Mouse (Mus musculus): ENCODE data around the gene Fas.

DNA sequence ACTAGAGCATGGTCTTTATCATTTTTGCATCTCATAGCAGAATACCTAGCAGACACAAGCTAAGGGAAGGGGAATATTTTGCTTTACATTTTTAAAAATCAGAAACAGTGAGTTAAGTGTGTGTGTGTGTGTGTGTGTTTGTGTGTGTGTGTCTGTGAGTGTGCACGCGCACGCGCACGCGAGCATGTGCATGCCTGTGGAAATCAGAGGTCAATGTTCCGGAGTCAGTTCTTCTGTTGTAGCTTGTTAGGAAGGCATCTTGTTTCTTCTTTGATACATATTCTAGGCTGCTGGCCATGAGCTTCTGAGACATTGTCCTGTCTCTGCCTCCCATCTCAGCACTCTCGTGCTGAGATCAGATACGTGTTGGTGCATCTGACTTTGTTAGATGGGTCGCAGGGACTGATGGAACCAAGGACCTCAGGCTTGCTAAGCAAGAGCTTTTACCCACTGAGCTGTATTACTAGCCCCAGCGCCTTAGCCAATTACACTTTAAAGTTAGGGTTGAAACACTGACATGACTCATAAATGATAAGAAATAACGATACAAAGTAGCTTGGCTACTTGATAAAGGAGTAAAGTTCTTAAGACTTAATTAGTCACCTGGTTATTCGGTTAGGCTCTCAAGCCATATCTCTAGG lies 19.5 kb upstream of the Fas start:
- TF ChIP-seq CTCF (IDR thresholded peaks at IDR 0.05; ENCODE audit: low read depth, low read length) (no peak), POLR2A (IDR thresholded peaks at IDR 0.05; ENCODE audit: insufficient read depth, low read length) (no peak), EP300 (IDR thresholded peaks at IDR 0.05; ENCODE audit: insufficient read depth, low read depth, low read length) (no peak)
